Mouse (Mus musculus): ENCODE measurements around the gene 2610507B11Rik.

The 2610507B11Rik gene

DNA sequence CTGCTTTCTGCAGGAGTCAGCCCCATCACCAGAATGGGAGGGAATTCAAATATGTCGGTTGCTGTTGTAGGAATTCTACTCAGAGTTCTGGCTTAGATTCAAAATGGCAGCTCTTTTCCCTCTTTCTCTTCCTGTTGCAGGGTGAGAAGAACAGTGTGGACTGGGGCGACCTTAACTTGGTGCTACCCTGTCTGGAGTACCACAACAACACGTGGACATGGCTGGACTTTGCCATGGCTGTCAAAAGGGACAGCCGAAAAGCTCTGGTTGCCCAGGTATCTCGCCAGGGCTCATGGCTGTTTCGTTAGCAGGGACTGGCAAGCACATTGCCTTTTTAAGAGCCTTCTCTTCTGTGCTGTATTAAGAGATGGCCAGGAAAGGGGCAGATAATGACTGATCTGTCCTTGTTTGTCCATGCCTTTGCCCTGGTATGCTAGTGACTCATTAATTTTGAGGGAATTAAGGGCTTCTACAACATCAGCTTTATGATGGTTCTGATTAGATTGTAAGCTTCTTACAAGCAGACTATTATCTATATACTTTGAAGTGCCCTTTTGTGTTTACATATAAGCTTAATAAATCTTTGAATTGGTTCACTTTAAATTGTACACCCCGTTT lies 27.7 kb downstream of the 2610507B11Rik start:
- DNase-seq (ENCODE audit: low spot score): no peak

- no peak for DNase-seq (ENCODE audit: low spot score)
Measured at GRCm38 (mm10) chr11:78290654-78291053, 29.1 kb downstream of the 2610507B11Rik start, which contains the start of gene BC030499. BC030499 (plus strand) TSS chr11:78290841.

DNA sequence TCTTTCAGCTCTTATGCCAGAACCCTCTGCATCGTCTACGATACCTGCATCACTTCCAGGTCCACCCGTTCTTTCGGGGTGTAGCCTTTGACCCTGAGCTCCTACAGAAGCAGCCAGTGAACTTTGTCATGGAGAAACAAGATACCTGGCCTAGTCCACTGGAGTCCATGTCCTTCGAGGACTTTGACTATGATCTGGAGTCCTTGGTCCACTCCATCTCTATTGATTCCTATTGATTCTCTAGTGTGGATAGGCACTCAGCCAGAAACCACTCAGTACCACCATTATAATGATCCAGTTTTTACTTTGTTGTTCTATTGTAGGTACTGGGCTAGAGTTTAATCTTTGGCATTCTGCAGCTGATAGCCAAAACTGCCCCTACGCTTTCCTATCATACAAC lies 33.0 kb downstream of the 2610507B11Rik start:
- no peak for DNase-seq (ENCODE audit: low spot score)

DNA sequence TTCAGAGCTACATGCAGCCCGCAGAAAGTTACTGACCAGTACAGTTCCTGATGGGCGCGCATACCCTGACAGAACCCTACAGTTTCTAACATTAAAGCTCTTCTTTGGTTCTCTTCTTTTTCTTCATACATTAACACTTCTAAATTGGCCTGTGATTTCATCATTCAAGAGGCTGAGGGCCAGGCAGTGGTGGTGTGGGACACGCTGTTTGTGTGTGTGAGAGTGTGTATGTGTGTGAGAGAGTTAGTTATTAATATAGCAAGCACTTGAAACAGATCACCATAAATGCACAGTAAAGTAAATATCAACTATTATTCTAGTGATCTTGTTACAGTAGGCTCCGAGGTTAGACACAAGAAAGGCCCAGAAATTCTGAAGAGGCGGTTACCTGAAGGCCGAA lies 39.4 kb downstream of the 2610507B11Rik start:
- DNase-seq (ENCODE audit: low spot score): no peak

DNA sequence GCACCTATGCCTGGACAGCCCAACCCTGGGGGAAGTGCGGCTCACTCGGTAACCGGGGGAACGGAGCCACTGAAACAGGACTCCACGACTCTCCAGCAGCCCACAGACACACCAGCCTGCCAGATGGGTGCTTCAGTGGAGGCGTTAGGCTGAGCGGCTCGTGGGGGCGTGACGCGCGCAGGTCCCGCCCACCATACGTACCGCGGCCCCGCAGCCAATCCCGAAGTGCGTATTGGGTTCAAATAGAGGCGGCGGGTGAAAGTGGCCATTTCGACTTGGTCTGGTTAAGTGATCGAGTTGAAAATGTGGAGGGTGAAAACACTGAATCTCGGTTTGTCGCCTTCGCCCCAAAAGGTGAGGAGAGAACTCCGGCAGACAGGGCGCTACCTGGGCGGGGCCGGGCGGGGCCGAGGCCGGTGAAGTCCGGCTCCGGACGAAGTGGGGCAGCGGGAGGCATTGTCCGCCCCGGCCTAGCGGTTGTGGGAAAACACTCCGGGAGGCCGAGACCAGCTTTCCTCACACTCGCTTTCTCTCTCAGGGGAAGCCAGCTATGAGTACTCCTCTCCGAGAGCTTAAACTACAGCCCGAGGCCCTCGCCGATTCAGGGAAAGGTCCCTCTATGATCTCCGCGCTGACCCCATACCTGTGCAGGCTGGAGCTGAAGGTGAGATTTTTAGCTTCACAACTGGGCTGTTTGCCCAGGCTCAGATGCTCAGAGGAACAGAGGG lies 40.0 kb downstream of the 2610507B11Rik start, which contains the start of gene Spag5:
Gene Spag5, plus strand, starts transcription at position 173 of the 728 bp plus-strand sequence.
- DNase-seq (ENCODE audit: low spot score): peak; percentile 91

DNA sequence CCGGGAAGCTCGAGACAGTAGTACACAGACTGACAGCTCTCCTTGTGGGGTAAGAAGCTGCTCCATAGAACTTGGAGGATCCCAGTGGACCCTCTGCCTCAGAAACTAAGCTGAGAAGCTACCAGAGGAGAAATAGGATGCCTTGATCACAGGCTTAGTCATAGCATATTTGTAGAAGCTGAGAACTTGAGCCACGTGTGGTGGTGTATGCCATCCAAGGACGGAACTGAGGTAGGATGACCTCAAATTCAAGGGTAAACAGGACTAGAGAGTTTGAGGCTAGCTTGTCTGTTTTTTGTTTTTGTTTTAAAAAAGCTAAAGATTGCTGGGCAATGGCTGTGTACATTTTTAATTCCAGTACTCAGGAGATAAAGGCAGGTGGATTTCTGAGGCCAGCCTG lies 43.7 kb downstream of the 2610507B11Rik start:
- DNase-seq (ENCODE audit: low spot score): no peak

- DNase-seq (ENCODE audit: low spot score): no peak
Measured at GRCm38 (mm10) chr11:78310861-78311511, 49.4 kb downstream of the 2610507B11Rik start.

DNA sequence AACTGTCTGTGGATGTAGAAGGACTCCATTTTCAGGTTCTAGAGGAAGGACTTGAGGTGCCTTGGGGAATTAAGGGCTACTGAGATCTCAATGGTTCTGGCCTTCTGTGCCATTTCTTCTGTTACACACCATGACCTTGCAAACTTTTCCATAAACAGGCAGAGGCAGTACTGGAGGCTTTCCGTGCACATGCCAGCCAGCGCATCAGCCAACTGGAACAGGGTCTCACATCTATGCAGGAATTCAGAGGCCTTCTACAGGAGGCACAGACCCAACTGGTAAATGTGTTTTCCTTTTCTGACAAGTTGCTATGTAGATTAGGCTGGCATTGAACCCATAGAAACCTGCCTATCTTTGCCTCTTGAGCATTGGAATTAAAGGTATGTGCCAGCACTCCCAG lies 52.1 kb downstream of the 2610507B11Rik start:
- DNase-seq (ENCODE audit: low spot score): no peak

DNA sequence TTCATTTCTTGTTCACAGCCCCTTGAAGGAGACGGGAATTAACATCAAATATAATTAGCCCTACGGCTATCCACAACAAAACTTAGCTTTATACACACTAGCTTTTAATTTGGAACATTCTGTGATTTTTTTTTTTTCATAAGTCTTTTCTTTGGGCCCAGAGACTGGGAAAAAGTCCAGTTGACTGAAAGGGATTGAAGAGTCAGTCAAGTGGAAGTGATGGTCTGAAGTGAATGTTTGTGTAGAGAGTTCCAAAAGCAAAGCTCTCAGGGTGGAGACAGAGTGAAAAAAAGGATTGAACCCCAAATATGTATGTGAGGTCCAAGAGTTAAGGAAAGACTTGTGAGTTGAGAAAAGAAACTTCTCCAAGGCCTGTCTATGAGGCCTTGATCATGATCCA lies 56.9 kb downstream of the 2610507B11Rik start:
- no peak for DNase-seq (ENCODE audit: low spot score)

- no peak for DNase-seq (ENCODE audit: low spot score)
Measured at GRCm38 (mm10) chr11:78322076-78322831, 60.7 kb downstream of the 2610507B11Rik start.

- peak; percentile 89 for DNase-seq (ENCODE audit: low spot score)
Measured at GRCm38 (mm10) chr11:78322860-78323259, 61.3 kb downstream of the 2610507B11Rik start, which contains the start of gene Aldoc. Aldoc (plus strand) TSS chr11:78322968.

DNA sequence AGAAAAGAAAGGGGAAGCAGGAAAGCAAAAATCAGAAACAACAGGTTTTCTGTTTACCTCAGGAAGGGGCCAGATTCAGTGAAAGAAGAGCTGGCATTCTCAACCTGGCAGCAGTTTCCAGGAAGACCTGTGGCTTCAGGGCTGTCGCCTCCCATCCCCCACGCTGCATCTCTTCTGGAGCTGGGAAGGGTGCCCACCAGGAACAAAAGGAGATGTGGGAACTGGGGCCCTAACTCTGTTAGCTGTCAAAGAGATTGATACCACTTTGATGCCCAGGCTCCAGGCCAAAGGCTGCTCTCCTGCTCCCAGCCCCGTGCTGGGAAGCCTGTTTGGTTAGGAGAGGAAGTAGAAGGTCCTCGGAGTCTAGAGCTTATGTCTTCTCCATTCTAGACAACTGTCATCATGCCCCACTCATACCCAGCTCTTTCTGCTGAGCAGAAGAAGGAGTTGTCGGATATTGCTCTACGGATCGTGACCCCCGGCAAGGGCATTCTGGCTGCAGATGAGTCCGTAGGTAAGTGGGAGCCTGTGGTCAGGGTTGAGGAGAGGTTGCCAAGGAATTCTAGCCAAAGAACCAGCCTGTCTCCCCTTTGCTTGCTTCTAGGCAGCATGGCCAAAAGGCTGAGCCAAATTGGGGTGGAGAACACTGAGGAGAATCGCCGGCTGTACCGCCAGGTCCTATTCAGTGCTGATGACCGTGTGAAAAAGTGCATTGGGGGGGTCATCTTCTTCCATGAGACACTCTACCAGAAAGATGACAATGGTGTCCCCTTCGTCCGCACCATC lies 62.6 kb downstream of the 2610507B11Rik start:
- DNase-seq (ENCODE audit: low spot score): no peak

GRCm38 (mm10) chr11:78324965-78325364 lies 63.4 kb downstream of the 2610507B11Rik start:
- no peak for DNase-seq (ENCODE audit: low spot score)

- DNase-seq (ENCODE audit: low spot score): no peak
Measured at GRCm38 (mm10) chr11:78327215-78327614, 65.7 kb downstream of the 2610507B11Rik start.

GRCm38 (mm10) chr11:78327634-78328511 lies 66.3 kb downstream of the 2610507B11Rik start, which contains the start of gene Pigs:
Pigs (plus strand) TSS chr11:78328415.
- peak; percentile 93 for DNase-seq (ENCODE audit: low spot score)

DNA sequence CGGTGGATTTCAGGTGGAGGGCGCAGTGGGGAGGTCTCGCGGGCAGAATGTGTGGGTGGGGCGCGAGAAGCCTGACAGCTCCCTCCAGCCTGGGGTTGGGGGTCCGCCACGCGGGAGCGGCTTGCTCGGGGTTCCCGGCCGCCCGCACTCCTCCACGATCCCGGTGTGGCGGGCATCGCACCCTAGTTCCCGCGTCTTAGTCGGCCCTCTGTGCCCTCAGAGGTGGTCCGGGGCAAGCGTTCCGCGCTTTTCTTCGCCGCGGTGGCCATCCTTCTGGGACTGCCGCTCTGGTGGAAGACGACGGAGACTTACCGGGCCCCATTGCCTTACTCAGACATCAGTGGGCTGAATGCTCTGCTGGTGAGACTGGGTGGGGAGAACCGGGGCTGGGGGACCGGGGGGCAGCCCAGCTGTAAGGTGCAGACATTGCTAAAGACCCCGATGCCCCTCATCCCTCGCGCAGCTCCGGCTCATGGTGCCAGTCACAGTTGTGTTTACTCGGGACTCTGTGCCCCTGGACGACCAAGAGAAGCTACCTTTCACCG lies 67.0 kb downstream of the 2610507B11Rik start:
- no peak for DNase-seq (ENCODE audit: low spot score)

DNA sequence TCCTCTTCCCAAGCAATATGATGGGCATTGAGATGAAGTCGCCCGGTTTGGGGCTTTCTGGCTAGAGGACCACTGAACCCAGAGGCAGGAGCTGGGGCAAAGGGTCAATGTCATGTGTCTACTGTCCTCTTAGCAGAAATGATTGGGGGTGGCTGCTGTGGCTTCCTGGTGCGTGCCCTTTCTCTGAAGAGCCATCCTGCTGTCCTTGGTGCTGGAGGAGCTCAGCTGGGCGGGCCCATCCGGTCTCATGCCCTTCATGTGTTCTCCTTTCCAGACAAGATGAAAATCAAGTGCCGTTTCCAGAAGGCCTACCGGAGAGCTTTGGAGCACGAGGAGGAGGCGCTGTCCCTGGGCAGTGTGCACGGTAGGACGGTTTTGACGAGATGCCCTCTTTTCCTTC lies 71.1 kb downstream of the 2610507B11Rik start:
- DNase-seq (ENCODE audit: low spot score): no peak

- DNase-seq (ENCODE audit: low spot score): no peak
Measured at GRCm38 (mm10) chr11:78333992-78334391, 72.4 kb downstream of the 2610507B11Rik start.

- DNase-seq (ENCODE audit: low spot score): no peak
Measured at GRCm38 (mm10) chr11:78337040-78337439, 75.5 kb downstream of the 2610507B11Rik start.
